Mouse (Mus musculus) liver, embryonic 14.5 days (tissue): ENCODE measurements at regions not wholly inside any gene's neighbourhood (a gene's known extent, or its start where the extent isn't known, plus 50 kb on each side); places are given as distances from the start of the nearest gene placed in this dataset.

Experiments used
- ATAC-seq: fragments of 200-750 bp; cut with Nextera tagmentation; 2 replicates; pipeline ENCODE4 v1.8.0; 2017; ENCODE audit warnings: moderate number of reproducible peaks, mild to moderate bottlenecking, moderate library complexity; ENCODE audit not compliant: insufficient read depth
- DNase-seq, 3 experiments: peaks; one replicate each; pipeline ENCODE4 v3.0.0-alpha.2; 2012 to 2013; ENCODE audit warnings: low read depth in 3 of 3, low spot score in 3 of 3
- H3K27ac ChIP-seq: fragments of 300-500 bp; sonication (generic); 2 replicates; pipeline ENCODE4 v1.5.1; 2014; ENCODE audit warnings: moderate library complexity, mild to moderate bottlenecking, control low read depth, inconsistent platforms
- H3K27me3 ChIP-seq: fragments of 300-500 bp; sonication (generic); 2 replicates; pipeline ENCODE4 v1.6.1; 2014; ENCODE audit warnings: mild to moderate bottlenecking, low read length, moderate library complexity; ENCODE audit not compliant: control insufficient read depth, insufficient read depth
- H3K36me3 ChIP-seq: fragments of 300-500 bp; sonication (generic); replicated peaks from 2 replicates; pipeline ENCODE4 v1.6.1; 2014; ENCODE audit warnings: low read depth; ENCODE audit not compliant: control insufficient read depth, insufficient read depth
- H3K4me1 ChIP-seq, 2 experiments: fragments of 200-500 bp in 1 of 2; fragments of 300-500 bp in 1 of 2; sonication (generic) in 1 of 2; replicated peaks; 2 replicates each; pipeline ENCODE4 v1.6.1; 2012 to 2014; ENCODE audit warnings: antibody characterized with exemption in 1 of 2, inconsistent platforms in 1 of 2, low read length in 1 of 2; ENCODE audit not compliant: control insufficient read depth in 2 of 2, insufficient read depth in 2 of 2
- H3K4me2 ChIP-seq: fragments of 300-500 bp; sonication (generic); 2 replicates; pipeline ENCODE4 v1.6.1; 2014; ENCODE audit warnings: low read depth, mild to moderate bottlenecking, control low read depth, moderate library complexity
- H3K4me3 ChIP-seq, 2 experiments: fragments of 200-500 bp in 1 of 2; fragments of 300-500 bp in 1 of 2; sonication (generic) in 1 of 2; 2 replicates each; pipeline ENCODE4 v1.5.1; 2012 to 2014; ENCODE audit warnings: low read depth in 2 of 2, low read length in 2 of 2, mild to moderate bottlenecking in 2 of 2, control low read depth in 1 of 2, inconsistent platforms in 1 of 2, moderate library complexity in 1 of 2; ENCODE audit not compliant: insufficient read depth in 1 of 2
- H3K9ac ChIP-seq: fragments of 300-500 bp; sonication (generic); replicated peaks from 2 replicates; pipeline ENCODE4 v1.6.1; 2014; ENCODE audit warnings: mild to moderate bottlenecking, control low read depth, moderate library complexity
- H3K9me3 ChIP-seq: fragments of 300-500 bp; sonication (generic); 2 replicates; pipeline ENCODE4 v1.6.1; 2016; ENCODE audit warnings: low read length, mixed read lengths; ENCODE audit not compliant: control insufficient read depth
- CTCF ChIP-seq: IDR thresholded peaks from 2 replicates; pipeline ENCODE4 v1.5.1; 2016; ENCODE audit warnings: antibody characterized with exemption, low read depth, control low read depth
- EP300 ChIP-seq: IDR thresholded peaks from 2 replicates; pipeline ENCODE4 v1.6.1; 2016; ENCODE audit warnings: antibody characterized with exemption, low read depth
- WGBS: fragments of 180-500 bp; shearing (Covaris S2); extraction: QIAGEN DNeasy Blood & Tissue Kit; methylation state at CpG from one replicate; pipeline ENCODE4 v1.1.7; 2014; ENCODE audit not compliant: insufficient replicate concordance; 5-methylcytosine and 5-hydroxymethylcytosine counted together

GRCm38 (mm10) chr7:136065038-136065678 lies 349.0 kb upstream of the Mki67 start:
- no peak for TF ChIP-seq CTCF
- TF ChIP-seq EP300: no peak
- DNase-seq (no peak), ATAC-seq (no peak)
- Histone ChIP-seq H3K4me2 (no peak overlapping the region), H3K4me1 (no peaks in the 10 kb centered on the region), H3K9me3 (no peaks in the 10 kb centered on the region), H3K9ac (no peak overlapping the region), H3K4me3 (no peak overlapping the region), H3K27me3 (no peaks in the 10 kb centered on the region), H3K36me3 (no peaks in the 10 kb centered on the region), H3K27ac (no peak overlapping the region)
- WGBS: 46% methylated on average over 12 of the region's 12 CpGs

DNA sequence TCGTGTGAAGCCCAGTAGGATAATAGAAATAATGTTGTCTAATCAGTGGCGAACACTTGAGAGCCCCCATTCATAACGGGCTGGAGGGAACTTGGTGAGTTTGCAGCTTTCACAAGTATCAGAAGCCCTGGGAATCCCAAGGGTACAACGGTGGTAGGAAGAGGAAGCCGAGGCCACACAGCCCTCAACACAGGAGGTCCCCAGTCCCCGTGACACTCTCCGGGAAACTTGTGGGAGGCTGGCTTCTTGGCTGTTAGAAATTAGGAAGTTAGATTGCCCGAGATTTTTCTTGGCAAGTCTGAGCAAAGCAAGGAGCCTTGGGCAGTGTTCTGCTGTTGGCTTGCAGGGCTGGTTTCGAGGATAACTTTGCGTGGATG lies 349.5 kb upstream of the Mki67 start:
- Histone ChIP-seq H3K4me1 (no peaks in the 10 kb centered on the region), H3K9me3 (no peaks in the 10 kb centered on the region), H3K27ac (no peak overlapping the region), H3K27me3 (no peaks in the 10 kb centered on the region), H3K9ac (no peak overlapping the region), H3K36me3 (no peaks in the 10 kb centered on the region), H3K4me2 (no peak overlapping the region), H3K4me3 (no peak overlapping the region)
- 21% methylated on average over 10 of the region's 10 CpGs for WGBS
- DNase-seq: no peak
- ATAC-seq: no peak
- no peak for TF ChIP-seq EP300
- TF ChIP-seq CTCF: no peak

GRCm38 (mm10) chr7:136070881-136071280 lies 354.7 kb upstream of the Mki67 start:
- no peak overlapping the region for H3K4me2 ChIP-seq
- WGBS: 47% methylated on average over 5 of the region's 5 CpGs
- TF ChIP-seq EP300: no peak
- TF ChIP-seq CTCF: no peak
- H3K36me3 ChIP-seq: no peaks in the 10 kb centered on the region
- H3K9me3 ChIP-seq: no peaks in the 10 kb centered on the region
- no peak overlapping the region for H3K9ac ChIP-seq
- no peak for ATAC-seq
- H3K27ac ChIP-seq: no peak overlapping the region
- H3K4me3 ChIP-seq: no peak overlapping the region
- H3K27me3 ChIP-seq: no peaks in the 10 kb centered on the region
- DNase-seq: no peak
- H3K4me1 ChIP-seq: no peaks in the 10 kb centered on the region

DNA sequence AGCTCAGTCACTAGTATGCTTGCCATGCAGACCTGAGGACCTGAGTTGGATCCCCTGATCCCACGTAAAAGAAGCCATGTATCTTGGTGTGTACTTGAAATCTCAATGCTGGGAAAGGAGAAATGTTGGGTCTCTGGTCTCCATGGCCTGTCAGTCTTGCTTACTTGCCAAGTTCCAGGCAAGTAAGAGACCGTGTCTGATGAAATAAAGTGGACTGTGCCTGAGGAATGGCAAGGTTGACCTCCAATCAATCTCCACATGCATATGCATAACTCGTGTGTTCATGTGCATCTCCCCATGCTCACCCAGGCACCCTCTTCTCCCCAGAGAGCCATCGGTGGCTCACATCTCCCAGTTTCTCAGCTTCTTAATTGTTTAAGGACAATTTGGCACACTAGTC lies 355.2 kb upstream of the Mki67 start:
- Histone ChIP-seq H3K4me3 (no peak overlapping the region), H3K4me1 (no peaks in the 10 kb centered on the region), H3K36me3 (no peaks in the 10 kb centered on the region), H3K27me3 (no peaks in the 10 kb centered on the region), H3K9me3 (no peaks in the 10 kb centered on the region), H3K27ac (no peak overlapping the region), H3K4me2 (no peak overlapping the region), H3K9ac (no peak overlapping the region)
- DNase-seq (no peak), ATAC-seq (no peak)
- no peak for TF ChIP-seq EP300
- TF ChIP-seq CTCF: no peak
- 50% methylated on average over 4 of the region's 4 CpGs for WGBS

DNA sequence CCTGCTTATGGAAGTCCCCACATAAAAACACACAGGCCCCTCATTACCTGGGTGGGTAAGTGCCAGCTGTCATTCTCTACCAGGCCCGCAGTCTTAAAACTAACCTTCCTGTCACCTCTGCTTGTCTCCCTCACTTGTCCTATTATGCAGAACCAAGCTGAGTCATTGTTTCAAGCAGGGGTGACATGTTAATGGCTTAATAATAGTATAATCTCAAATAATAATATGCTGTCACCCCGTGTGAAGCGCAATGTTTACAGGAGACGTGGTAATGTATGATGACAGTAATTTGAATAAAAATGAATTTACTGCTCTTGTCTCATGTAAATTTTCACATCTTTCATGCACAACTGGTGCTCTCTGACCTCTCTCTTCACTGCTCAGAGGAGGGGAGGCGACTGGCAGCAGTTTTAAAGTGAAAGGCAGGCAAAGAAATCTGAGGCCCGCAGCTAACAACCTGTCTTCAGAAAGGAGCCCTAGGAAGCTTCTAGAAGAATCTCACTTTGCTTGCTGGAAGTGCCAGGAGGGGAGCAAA lies 357.2 kb upstream of the Mki67 start:
- Histone ChIP-seq H3K9ac (no peak overlapping the region), H3K27me3 (no peaks in the 10 kb centered on the region), H3K9me3 (no peaks in the 10 kb centered on the region), H3K4me2 (no peak overlapping the region), H3K4me1 (no peaks in the 10 kb centered on the region), H3K4me3 (no peak overlapping the region), H3K36me3 (no peaks in the 10 kb centered on the region), H3K27ac (no peak overlapping the region)
- TF ChIP-seq EP300 (no peak), CTCF (no peak)
- ATAC-seq (no peak), DNase-seq (no peak)
- 59% methylated on average over 6 of the region's 6 CpGs for WGBS
